Mouse (Mus musculus) lung, embryonic 16.5 days (tissue): ENCODE measurements around the gene Pax4. TPM values are rescaled to one million over a fixed set of nuclear protein-coding genes. Genes with fewer than 3 reads are reported as not detected.

ENCODE experiments used
- ATAC-seq: fragments of 200-750 bp; cut with Nextera tagmentation; 2 replicates; pipeline ENCODE4 v1.8.0; 2017; ENCODE audit warnings: low read depth, mild to moderate bottlenecking, moderate library complexity
- H3K27ac ChIP-seq: fragments of 300-500 bp; sonication (generic); 2 replicates; pipeline ENCODE4 v1.5.1; 2014; ENCODE audit warnings: mild to moderate bottlenecking, control low read depth, low read length
- H3K27me3 ChIP-seq: fragments of 300-500 bp; sonication (generic); 2 replicates; pipeline ENCODE4 v1.6.1; 2014; ENCODE audit warnings: low read depth, low read length, mixed read lengths; ENCODE audit not compliant: control insufficient read depth, insufficient read depth
- H3K36me3 ChIP-seq: fragments of 300-500 bp; sonication (generic); 2 replicates; pipeline ENCODE4 v1.6.1; 2014; ENCODE audit warnings: low read length; ENCODE audit not compliant: control insufficient read depth, insufficient read depth
- H3K4me1 ChIP-seq: fragments of 300-500 bp; sonication (generic); replicated peaks from 2 replicates; pipeline ENCODE4 v1.6.1; 2014; ENCODE audit warnings: low read length, mixed read lengths; ENCODE audit not compliant: control insufficient read depth, insufficient read depth
- H3K4me2 ChIP-seq: fragments of 300-500 bp; sonication (generic); 2 replicates; pipeline ENCODE4 v1.6.1; 2014; ENCODE audit warnings: low read depth, low read length, control low read depth
- H3K4me3 ChIP-seq: fragments of 300-500 bp; sonication (generic); 2 replicates; pipeline ENCODE4 v1.5.1; 2014; ENCODE audit warnings: mild to moderate bottlenecking, low read length, control low read depth
- H3K9ac ChIP-seq: fragments of 300-500 bp; sonication (generic); 2 replicates; pipeline ENCODE4 v1.6.1; 2014; ENCODE audit warnings: low read length, control low read depth
- H3K9me3 ChIP-seq: fragments of 300-500 bp; sonication (generic); 2 replicates; pipeline ENCODE4 v1.6.1; 2016; ENCODE audit warnings: low read length; ENCODE audit not compliant: control insufficient read depth
- WGBS: fragments of 180-500 bp; shearing (Covaris S2); extraction: QIAGEN DNeasy Blood & Tissue Kit; methylation state at CpG from one replicate; pipeline ENCODE4 v1.1.7; 2014; 5-methylcytosine and 5-hydroxymethylcytosine counted together
- polyA plus RNA-seq: library from polyadenylated mRNA; unstranded; fragments of >200 nt; fragmentation: Nextera tagmentation; extraction: Ambion mirVana; gene quantifications from 2 replicates; pipeline ENCODE4 v1.2.1, GENCODE M21; 2015

Gene Pax4
- polyA plus RNA-seq, 1 experiment from 2014 or later: not detected

GRCm38 (mm10) chr6:28396051-28396852 lies 52.9 kb downstream of the Pax4 start:
- 27% methylated on average over 15 of the region's 15 CpGs for WGBS
- ATAC-seq: no peak
- H3K4me2 ChIP-seq: no peak overlapping the region; the same call in 1 of the 2 replicates
- 0 out of 2 replicates have a peak, but pooled peaks cover 5% of the 10 kb centered on the region for H3K4me1 ChIP-seq
- H3K4me3 ChIP-seq: no peak overlapping the region
- H3K27me3 ChIP-seq: peaks cover 20% of the 10 kb centered on the region
- no peak overlapping the region for H3K27ac ChIP-seq
- no peak overlapping the region for H3K9ac ChIP-seq
- 0 out of 2 replicates have a peak, but pooled peaks cover 4% of the 10 kb centered on the region for H3K9me3 ChIP-seq
- H3K36me3 ChIP-seq: no peaks in the 10 kb centered on the region

Other genes starting within 250 kb of the Pax4 start
- gene Zfp800, start 51.3 kb downstream of the Pax4 start, polyA plus RNA-seq: 18.0 and 18.9 TPM in 2 replicates
- 342 and 379 TPM in 2 replicates for gene Arf5, start 25.8 kb downstream of the Pax4 start, polyA plus RNA-seq
- gene Fscn3, start 21.6 kb downstream of the Pax4 start, polyA plus RNA-seq: 0.08 TPM in 1 of 2 replicates, not detected in the other
- gene Gcc1, start 21.0 kb downstream of the Pax4 start, polyA plus RNA-seq: 11.3 and 12.3 TPM in 2 replicates
- gene Snd1, start 25.8 kb upstream of the Pax4 start, polyA plus RNA-seq: 121 and 128 TPM in 2 replicates